Mouse (Mus musculus): ENCODE measurements at regions not wholly inside any gene's neighbourhood (a gene's known extent, or its start where the extent isn't known, plus 50 kb on each side); places are given as distances from the start of the nearest gene placed in this dataset.

GRCm38 (mm10) chr9:84577781-84578180, 652.8 kb downstream of the Bckdhb start:
- no peak for TF ChIP-seq CTCF (conservative IDR thresholded peaks at IDR 0.05; ENCODE audit: low read length)
- no peak for TF ChIP-seq NANOG (IDR thresholded peaks at IDR 0.05; ENCODE audit: borderline replicate concordance, low read length)

All from E14TG2a.4 (cell line).